Mouse (Mus musculus) CH12.LX (cell line): ENCODE measurements around the gene Prkci. TPM values are rescaled to one million over a fixed set of nuclear protein-coding genes. Genes with fewer than 3 reads are reported as not detected.

Source experiments
- DNase-seq: peaks from one replicate; pipeline ENCODE4 v3.0.0-alpha.2; 2013; ENCODE audit errors: extremely low read depth
- H3K27ac ChIP-seq: 2 replicates; pipeline ENCODE4 v1.5.1; 2012; ENCODE audit warnings: low read depth, mild to moderate bottlenecking, control low read depth, moderate library complexity; ENCODE audit not compliant: insufficient read depth
- H3K27me3 ChIP-seq: replicated peaks from 2 replicates; pipeline ENCODE3; 2012; ENCODE audit warnings: inconsistent platforms
- H3K36me3 ChIP-seq, 2 experiments: replicated peaks in 1 of 2; 2 replicates each; pipeline versions ENCODE3 to v1.6.1; 2012; ENCODE audit warnings: inconsistent platforms in 1 of 2, low read length in 1 of 2, mild to moderate bottlenecking in 1 of 2, mixed read lengths in 1 of 2, moderate library complexity in 1 of 2; ENCODE audit not compliant: control insufficient read depth in 1 of 2, insufficient read depth in 1 of 2
- H3K4me1 ChIP-seq, 2 experiments: 2 replicates each; pipeline ENCODE4 v1.6.1; 2012; ENCODE audit warnings: inconsistent platforms in 1 of 2, moderate library complexity in 1 of 2; ENCODE audit not compliant: insufficient read depth in 2 of 2, control insufficient read depth in 1 of 2
- H3K4me2 ChIP-seq: 2 replicates; pipeline ENCODE4 v1.6.1; 2012; ENCODE audit warnings: low read depth, mild to moderate bottlenecking, control low read depth; ENCODE audit not compliant: poor library complexity, insufficient read depth, severe bottlenecking
- H3K4me3 ChIP-seq, 3 experiments: fragments of 150-350 bp in 1 of 3; sonication (generic) in 1 of 3; replicated peaks in 1 of 3; 2 replicates each; pipeline versions ENCODE3 to v1.5.1; 2011 to 2012; ENCODE audit warnings: low read depth in 2 of 3, low read length in 2 of 3, mild to moderate bottlenecking in 2 of 3, moderate library complexity in 2 of 3, control low read depth in 1 of 3, improper control_type of control experiment in 1 of 3, inconsistent platforms in 1 of 3, mixed read lengths in 1 of 3; ENCODE audit not compliant: poor library complexity in 1 of 3
- H3K79me2 ChIP-seq: replicated peaks from 2 replicates; pipeline ENCODE4 v1.6.1; 2012; ENCODE audit warnings: mild to moderate bottlenecking, moderate library complexity; ENCODE audit not compliant: control insufficient read depth, poor library complexity, insufficient read depth, severe bottlenecking; ENCODE audit errors: extremely low read depth
- H3K9ac ChIP-seq: 2 replicates; pipeline ENCODE4 v1.6.1; 2012; ENCODE audit warnings: low read depth, mild to moderate bottlenecking, control low read depth, moderate library complexity; ENCODE audit not compliant: insufficient read depth
- H3K9me3 ChIP-seq: replicated peaks from 2 replicates; pipeline ENCODE3; 2012; ENCODE audit warnings: low read length, inconsistent platforms, mixed read lengths
- ELF1 ChIP-seq: IDR thresholded peaks from 2 replicates; pipeline ENCODE4 v1.6.1; 2014; ENCODE audit warnings: low read depth, mild to moderate bottlenecking, inconsistent platforms, low read length, improper control_type of control experiment
- EP300 ChIP-seq: IDR thresholded peaks from 2 replicates; pipeline ENCODE4 v1.6.1; 2011; ENCODE audit warnings: low read length, improper control_type of control experiment
- ETS1 ChIP-seq: conservative IDR thresholded peaks from 2 replicates; pipeline ENCODE4 v1.6.1; 2012; ENCODE audit warnings: low read depth, mild to moderate bottlenecking, inconsistent platforms, low read length, improper control_type of control experiment, moderate library complexity
- GABPA ChIP-seq: IDR thresholded peaks from 2 replicates; pipeline ENCODE4 v1.6.1; 2012; ENCODE audit warnings: low read depth, low read length, improper control_type of control experiment, inconsistent platforms; ENCODE audit not compliant: insufficient replicate concordance
- JUN ChIP-seq: IDR thresholded peaks from 2 replicates; pipeline ENCODE4 v1.6.1; 2011; ENCODE audit warnings: low read depth, mild to moderate bottlenecking, low read length, improper control_type of control experiment, moderate library complexity; ENCODE audit not compliant: insufficient read depth
- JUND ChIP-seq: conservative IDR thresholded peaks from 2 replicates; pipeline ENCODE4 v1.6.1; 2011; ENCODE audit warnings: low read depth, low read length, improper control_type of control experiment
- MAZ ChIP-seq: IDR thresholded peaks from 2 replicates; pipeline ENCODE4 v1.6.1; 2012; ENCODE audit warnings: low read depth, mild to moderate bottlenecking, inconsistent platforms, low read length, improper control_type of control experiment, moderate library complexity
- MYC ChIP-seq: IDR thresholded peaks from 2 replicates; pipeline ENCODE4 v1.6.1; 2011; ENCODE audit warnings: low read depth, mild to moderate bottlenecking, improper control_type of control experiment, low read length
- NELFE ChIP-seq: IDR thresholded peaks from 2 replicates; pipeline ENCODE4 v1.6.1; 2011; ENCODE audit warnings: low read depth, low read length, improper control_type of control experiment
- NRF1 ChIP-seq: IDR thresholded peaks from 2 replicates; pipeline ENCODE4 v1.6.1; 2014; ENCODE audit warnings: low read depth, mild to moderate bottlenecking, inconsistent platforms, low read length, improper control_type of control experiment, moderate library complexity
- PAX5 ChIP-seq: IDR thresholded peaks from 2 replicates; pipeline ENCODE4 v1.6.1; 2012; ENCODE audit warnings: low read length, inconsistent platforms, mixed read lengths
- POLR2A ChIP-seq: IDR thresholded peaks from 2 replicates; pipeline ENCODE4 v1.6.1; 2011; ENCODE audit warnings: low read depth, mild to moderate bottlenecking, improper control_type of control experiment, low read length
- RAD21 ChIP-seq: IDR thresholded peaks from 2 replicates; pipeline ENCODE4 v1.6.1; 2011; ENCODE audit warnings: low read depth, mild to moderate bottlenecking, low read length, improper control_type of control experiment, moderate library complexity
- UBTF ChIP-seq: IDR thresholded peaks from 2 replicates; pipeline ENCODE4 v1.6.1; 2012; ENCODE audit warnings: low read depth, mild to moderate bottlenecking, inconsistent platforms, low read length, improper control_type of control experiment, moderate library complexity
- USF2 ChIP-seq: conservative IDR thresholded peaks from 2 replicates; pipeline ENCODE4 v1.6.1; 2011; ENCODE audit warnings: low read depth, low read length, improper control_type of control experiment
- ZC3H11A ChIP-seq: IDR thresholded peaks from 2 replicates; pipeline ENCODE4 v1.6.1; 2012; ENCODE audit warnings: low read depth, mild to moderate bottlenecking, inconsistent platforms, low read length, improper control_type of control experiment
- ZMIZ1 ChIP-seq: IDR thresholded peaks from 2 replicates; pipeline ENCODE4 v1.6.1; 2012; ENCODE audit warnings: low read depth, mild to moderate bottlenecking, inconsistent platforms, low read length, improper control_type of control experiment
- dilution Hi-C: fragments of 300-500 bp; cut with MboI; formaldehyde crosslinking; loops from 2 replicates; pipeline ENCODE4 v1.14.3; 2020; ENCODE audit warnings: low sequenced_read_pairs; ENCODE audit not compliant: extremely low pct_unique_long_range_greater_than_20kb, extremely low pct_ligation_motif_present
- in situ Hi-C: fragments of 300-500 bp; cut with MboI; formaldehyde crosslinking; loops from 3 replicates; pipeline ENCODE4 v1.14.3; 2019; ENCODE audit warnings: low sequenced_read_pairs, low pct_ligation_motif_present, low pct_unique_long_range_greater_than_20kb, mixed read lengths
- polyA plus RNA-seq: library from polyadenylated mRNA; unstranded; fragments of >175 nt; gene quantifications from 2 replicates; pipeline ENCODE4 v1.2.1, GENCODE M21; 2012; ENCODE audit warnings: low read depth; ENCODE audit not compliant: insufficient read length
- total RNA-seq, 2 experiments: library from RNA; depleted of rRNA; stranded (reverse); fragments of 300-350 nt in 1 of 2; fragments of >200 nt in 1 of 2; gene quantifications; 2 replicates each; pipeline ENCODE4 v1.2.3; 2012 to 2014

Gene Prkci
- total and polyA plus RNA-seq, 3 experiments, result 14.8 to 17.1 (median 16.7) TPM

GRCm38 (mm10) chr3:31075808-31076207 lies 80.3 kb downstream of the Prkci start:
- peaks cover 0 to 8% of the 10 kb centered on the region in 2 experiments; a peak in 1 of 4 replicates for H3K4me1 ChIP-seq
- H3K79me2 ChIP-seq, result no peaks in the 10 kb centered on the region
- no peak for TF ChIP-seq NRF1
- TF ChIP-seq JUND, result no peak
- TF ChIP-seq EP300, result no peak
- TF ChIP-seq POLR2A, result no peak
- no peak for TF ChIP-seq RAD21
- no peak for TF ChIP-seq PAX5
- TF ChIP-seq ZMIZ1, result no peak
- no peak for TF ChIP-seq MAZ
- TF ChIP-seq ELF1, result no peak
- no peak for TF ChIP-seq UBTF
- no peak for TF ChIP-seq ETS1
- TF ChIP-seq MYC, result no peak
- H3K9me3 ChIP-seq, result no peaks in the 10 kb centered on the region
- peaks cover 2% of the 10 kb centered on the region for H3K27me3 ChIP-seq
- no peak overlapping the region for H3K4me3 ChIP-seq
- no peak overlapping the region for H3K27ac ChIP-seq
- dilution Hi-C loops (no loop called here), in situ Hi-C loops (no loop called here)
- DNase-seq, result no peak
- H3K36me3 ChIP-seq, result no peaks in the 10 kb centered on the region
- no peak overlapping the region for H3K4me2 ChIP-seq
- no peak overlapping the region for H3K9ac ChIP-seq

- Histone ChIP-seq H3K27ac (no peak overlapping the region), H3K4me1 (peaks cover under 1 to 5% of the 10 kb centered on the region in 2 experiments; a peak in 2 of 4 replicates), H3K36me3 (no peaks in the 10 kb centered on the region), H3K4me2 (no peak overlapping the region), H3K9ac (no peak overlapping the region), H3K9me3 (no peaks in the 10 kb centered on the region), H3K27me3 (peaks cover 2% of the 10 kb centered on the region), H3K4me3 (no peak overlapping the region), H3K79me2 (no peaks in the 10 kb centered on the region)
- no peak for DNase-seq
- in situ Hi-C loops (no loop called here), dilution Hi-C loops (no loop called here)
- TF ChIP-seq USF2, result no peak
- no peak for TF ChIP-seq JUN
Observed at GRCm38 (mm10) chr3:31077068-31077703, 81.6 kb downstream of the Prkci start.

- Histone ChIP-seq H3K4me2 (no peak overlapping the region), H3K36me3 (no peaks in the 10 kb centered on the region), H3K4me3 (no peak overlapping the region), H3K27ac (no peak overlapping the region), H3K9ac (no peak overlapping the region), H3K79me2 (no peaks in the 10 kb centered on the region), H3K4me1 (peaks cover 8 to 27% of the 10 kb centered on the region in 2 experiments), H3K9me3 (no peaks in the 10 kb centered on the region), H3K27me3 (peaks cover 2% of the 10 kb centered on the region)
- no peak for TF ChIP-seq GABPA
- no peak for TF ChIP-seq EP300
- no peak for TF ChIP-seq UBTF
- TF ChIP-seq ZC3H11A, result no peak
- TF ChIP-seq MYC, result no peak
- TF ChIP-seq ETS1, result no peak
- TF ChIP-seq ELF1, result no peak
- no peak for TF ChIP-seq NELFE
- no peak for TF ChIP-seq POLR2A
- in situ Hi-C loops (no loop called here), dilution Hi-C loops (no loop called here)
- DNase-seq, result no peak
Observed at GRCm38 (mm10) chr3:31079450-31079849, 83.9 kb downstream of the Prkci start.
